Mouse (Mus musculus) right cerebral cortex, postnatal 14 days (tissue): ENCODE measurements around the gene Vmn2r72.

Source experiments
- DNase-seq: peaks from one replicate; pipeline ENCODE4 v3.0.0; 2022

Gene Vmn2r72

DNA sequence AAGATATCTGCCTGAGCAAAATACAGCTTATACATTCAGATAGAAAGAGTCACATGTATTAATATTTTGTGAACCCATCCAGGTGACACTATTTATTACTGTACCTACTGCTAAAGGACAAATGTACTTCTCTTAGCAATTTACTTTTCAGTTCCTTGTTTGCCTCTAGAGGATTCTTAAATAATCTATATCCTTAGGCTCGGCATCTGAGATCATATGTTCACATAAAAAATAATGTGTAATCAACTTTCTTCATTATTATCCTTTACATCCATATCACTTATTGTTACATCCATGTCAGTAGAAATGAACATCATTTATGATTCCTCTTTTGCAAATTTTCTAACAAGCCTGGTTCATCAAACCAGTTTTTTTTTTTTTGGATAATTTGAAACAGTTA is at the start of gene Vmn2r72:
Vmn2r72 (minus strand) TSS at position 101 of the 400 bp plus-strand sequence.
- DNase-seq, result no peak
